ENCODE assay signal across 8 mouse cellular contexts in the genomic region with DNA sequence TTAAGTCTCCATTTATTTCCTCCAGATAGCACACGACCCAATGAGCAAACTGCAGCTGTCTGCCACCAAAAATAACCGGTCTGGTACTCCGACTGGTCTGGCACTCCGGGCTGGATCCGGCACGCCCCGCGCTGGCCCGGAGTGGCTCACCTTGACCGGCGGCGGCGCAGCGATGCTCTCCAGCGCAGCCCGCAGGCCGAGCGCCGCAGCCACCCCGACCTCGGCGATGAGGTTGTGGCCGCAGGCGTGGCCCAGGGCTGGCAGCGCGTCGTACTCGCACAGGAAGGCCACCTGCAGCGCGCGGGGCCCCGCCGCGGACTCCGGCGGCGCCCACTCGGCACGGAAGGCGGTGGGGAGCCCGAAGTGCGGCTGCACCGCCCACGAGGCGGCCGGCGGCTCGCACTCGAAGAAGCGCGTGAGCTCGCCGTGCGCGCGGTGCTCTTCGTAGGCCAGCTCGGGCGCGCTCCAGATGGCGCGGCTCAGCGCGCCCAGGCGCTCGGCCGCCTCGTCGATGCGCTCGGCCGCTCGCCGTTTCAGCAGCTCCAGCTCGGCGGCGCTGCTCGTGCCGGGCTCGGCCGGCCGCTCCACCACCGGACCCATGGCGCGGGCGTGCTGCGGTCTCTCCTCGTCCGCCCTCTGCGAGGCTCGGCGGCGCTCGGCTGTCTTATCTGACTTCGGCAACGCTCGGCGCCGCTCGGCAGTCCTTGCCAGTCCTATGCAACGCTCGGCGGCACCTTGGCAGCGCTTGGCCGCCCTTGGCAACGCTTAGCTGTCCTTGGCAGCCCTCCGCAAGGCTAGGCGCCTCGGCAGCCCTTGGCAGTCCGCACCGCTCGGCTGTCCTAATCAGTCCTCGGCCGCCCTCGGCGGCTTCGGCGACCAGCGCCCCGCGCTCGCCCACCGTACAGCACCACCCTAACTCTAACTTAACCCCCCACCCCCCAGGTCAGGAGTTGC. TPM values are rescaled to one million over a fixed set of nuclear protein-coding genes. Genes with fewer than 3 reads are reported as not detected.
DNase-seq lines count a peak whose midpoint lies in the region; ATAC-seq and TF ChIP-seq lines count a peak whose summit lies in the region.

No protein-coding gene starts in this region.

- dilution Hi-C loops in CH12.LX (cut with MboI; ENCODE audit: extremely low pct_ligation_motif_present, extremely low pct_unique_long_range_greater_than_20kb, low sequenced_read_pairs): no loop called here

- in situ Hi-C loops in CH12.LX (cut with MboI; ENCODE audit: low pct_ligation_motif_present, low pct_unique_long_range_greater_than_20kb, low sequenced_read_pairs): no loop called here

- intact Hi-C loops in heart, postnatal 25 days (cut with DNase I): loop anchor here (5.0 kb wide), 2 partner anchors 58 to 73 kb away; no protein-coding TSS in a partner anchor

- peaks cover 10% of the 10 kb centered on the region for H3K9me3 ChIP-seq in CH12.LX (replicated peaks; ENCODE audit: low read length)
- H3K9me3 ChIP-seq in forebrain, embryonic 16.5 days (ENCODE audit: control insufficient read depth, low read length): no peaks in the 10 kb centered on the region
- no peaks in the 10 kb centered on the region for H3K9me3 ChIP-seq in liver, postnatal 0 days (ENCODE audit: low read length)
- no peaks in the 10 kb centered on the region for H3K9me3 ChIP-seq in neural tube, embryonic 15.5 days (replicated peaks)

- ATAC-seq in forebrain, embryonic 16.5 days: peak; percentile 96
- peak; percentile 93 for ATAC-seq in liver, postnatal 0 days
- peak; percentile 95 for ATAC-seq in neural tube, embryonic 15.5 days (ENCODE audit: low FRiP score)

- no peaks in the 10 kb centered on the region for H3K79me2 ChIP-seq in CH12.LX (replicated peaks; ENCODE audit: control insufficient read depth, extremely low read depth, insufficient read depth, poor library complexity, severe bottlenecking)

- no peak overlapping the region; the same call in 1 of the 2 replicates for H3K9ac ChIP-seq in CH12.LX (ENCODE audit: insufficient read depth, low read depth)
- peak overlapping the region; percentile 92 for H3K9ac ChIP-seq in forebrain, embryonic 16.5 days (replicated peaks; ENCODE audit: low read depth, low read length)
- H3K9ac ChIP-seq in liver, postnatal 0 days (replicated peaks): peak overlapping the region; percentile 30
- peak overlapping the region; percentile 84 for H3K9ac ChIP-seq in neural tube, embryonic 15.5 days (replicated peaks)

- no peaks in the 10 kb centered on the region for H3K4me1 ChIP-seq in CH12.LX (ENCODE audit: control insufficient read depth in 1 of 2, insufficient read depth in 2 of 2)
- peaks cover 7% of the 10 kb centered on the region for H3K4me1 ChIP-seq in forebrain, embryonic 16.5 days (replicated peaks; ENCODE audit: control insufficient read depth, insufficient read depth, low read length)
- H3K4me1 ChIP-seq in liver, postnatal 0 days (ENCODE audit: insufficient read depth): 0 out of 2 replicates have a peak, but pooled peaks cover 3% of the 10 kb centered on the region
- H3K4me1 ChIP-seq in neural tube, embryonic 15.5 days: peaks cover 12% of the 10 kb centered on the region

- no peaks in the 10 kb centered on the region for H3K27me3 ChIP-seq in CH12.LX (replicated peaks)
- no peaks in the 10 kb centered on the region for H3K27me3 ChIP-seq in forebrain, embryonic 16.5 days (replicated peaks; ENCODE audit: control insufficient read depth, insufficient read depth, low read length)
- peaks cover 11% of the 10 kb centered on the region for H3K27me3 ChIP-seq in liver, postnatal 0 days (ENCODE audit: insufficient read depth, low read length)
- H3K27me3 ChIP-seq in neural tube, embryonic 15.5 days (replicated peaks): no peaks in the 10 kb centered on the region

- DNase-seq in CH12.LX (ENCODE audit: extremely low read depth): peak; percentile 16
- peak; percentile 97 for DNase-seq in cerebellum, adult 8-10 months
- peak; percentile 72 for DNase-seq in heart, postnatal 25 days (ENCODE audit: low spot score)
- DNase-seq in layer of hippocampus, adult 18-20 months (ENCODE audit: low spot score in 2 of 2): peak; percentile 81 to 90
- peak; percentile 70 for DNase-seq in liver, postnatal 0 days
- peak; percentile 91 for DNase-seq in testis, postnatal 10 days (ENCODE audit: low spot score)

- TF ChIP-seq CTCF in CH12.LX (conservative IDR thresholded peaks at IDR 0.05 in 1 of 2, IDR thresholded peaks at IDR 0.05 in 1 of 2; ENCODE audit: low read depth in 2 of 2, low read length in 2 of 2): peak in 1 of 2 experiments; percentile 33; a peak in 1 of 4 replicates
- TF ChIP-seq CTCF in liver, postnatal 0 days (IDR thresholded peaks at IDR 0.05; ENCODE audit: low read depth): peak; percentile 29; the same call in 1 of the 2 replicates

- no peak for TF ChIP-seq EP300 in CH12.LX (IDR thresholded peaks at IDR 0.05; ENCODE audit: low read length)
- TF ChIP-seq EP300 in liver, postnatal 0 days (IDR thresholded peaks at IDR 0.05; ENCODE audit: low read depth): no peak

- peak overlapping the region; percentile 12 for H3K4me2 ChIP-seq in CH12.LX (ENCODE audit: insufficient read depth, low read depth, poor library complexity, severe bottlenecking)
- H3K4me2 ChIP-seq in forebrain, embryonic 16.5 days (ENCODE audit: low read length): peak overlapping the region; percentile 91
- H3K4me2 ChIP-seq in liver, postnatal 0 days (ENCODE audit: low read depth, low read length): peak overlapping the region; percentile 90
- H3K4me2 ChIP-seq in neural tube, embryonic 15.5 days: peak overlapping the region; percentile 89

- H3K4me3 ChIP-seq in CH12.LX (replicated peaks in 1 of 3; ENCODE audit: low read depth in 2 of 3, low read length in 2 of 3, poor library complexity in 1 of 3): peak overlapping the region in 2 of 3 experiments; percentile 46 to 63
- peak overlapping the region; percentile 81 for H3K4me3 ChIP-seq in forebrain, embryonic 16.5 days (replicated peaks; ENCODE audit: low read length)
- peak overlapping the region; percentile 56 for H3K4me3 ChIP-seq in liver, postnatal 0 days (ENCODE audit: low read depth, low read length)
- peak overlapping the region; percentile 78 for H3K4me3 ChIP-seq in neural tube, embryonic 15.5 days (replicated peaks)

- H3K36me3 ChIP-seq in CH12.LX (replicated peaks in 1 of 2; ENCODE audit: control insufficient read depth in 1 of 2, insufficient read depth in 1 of 2, low read length in 1 of 2): no peaks in the 10 kb centered on the region
- H3K36me3 ChIP-seq in forebrain, embryonic 16.5 days (ENCODE audit: control insufficient read depth, insufficient read depth): 0 out of 2 replicates have a peak, but pooled peaks cover 2% of the 10 kb centered on the region
- no peaks in the 10 kb centered on the region for H3K36me3 ChIP-seq in liver, postnatal 0 days (replicated peaks; ENCODE audit: insufficient read depth, low read length)
- peaks cover 11% of the 10 kb centered on the region; the same call in 1 of the 2 replicates for H3K36me3 ChIP-seq in neural tube, embryonic 15.5 days

- peak overlapping the region; percentile 22 for H3K27ac ChIP-seq in CH12.LX (ENCODE audit: insufficient read depth, low read depth)
- peak overlapping the region; percentile 96 for H3K27ac ChIP-seq in forebrain, embryonic 16.5 days (ENCODE audit: low read length)
- H3K27ac ChIP-seq in liver, postnatal 0 days (ENCODE audit: low read depth): no peak overlapping the region
- H3K27ac ChIP-seq in neural tube, embryonic 15.5 days (replicated peaks): peak overlapping the region; percentile 95

- WGBS in forebrain, embryonic 16.5 days: under 1% methylated on average over 118 of the region's 123 CpGs
- under 1% methylated on average over 98 of the region's 123 CpGs for WGBS in liver, postnatal 0 days (ENCODE audit: insufficient replicate concordance)
- WGBS in neural tube, embryonic 15.5 days: under 1% methylated on average over 112 of the region's 123 CpGs

- TF ChIP-seq RAD21 in CH12.LX (IDR thresholded peaks at IDR 0.05; ENCODE audit: low read depth, low read length): no peak

- TF ChIP-seq POLR2A in CH12.LX (IDR thresholded peaks at IDR 0.05; ENCODE audit: low read depth, low read length): no peak

TF ChIP-seq in CH12.LX, 34 proteins besides CTCF, POLR2A, EP300 and RAD21 (continues in another document):
- TF ChIP-seq MEF2A (IDR thresholded peaks at IDR 0.05; ENCODE audit: borderline replicate concordance, low read depth, low read length): no peak
- TF ChIP-seq BHLHE40 (IDR thresholded peaks at IDR 0.05; ENCODE audit: low read depth, low read length): peak; percentile 9; the same call in 1 of the 2 replicates
- no peak for TF ChIP-seq NRF1 (IDR thresholded peaks at IDR 0.05; ENCODE audit: low read depth, low read length)
- TF ChIP-seq CHD1 (IDR thresholded peaks at IDR 0.05; ENCODE audit: low read depth, low read length): no peak

RNA-seq across cellular contexts. Expression of a gene that starts 0.5 kb away (rescaled TPM):
- total RNA-seq in CH12.LX (2012; rRNA removed) (0.55 and 0.59 TPM in 2 replicates), CH12.LX (2014; rRNA removed) (0.22 and 0.32 TPM in 2 replicates)
- polyA plus RNA-seq in CH12.LX (2012; ENCODE audit: insufficient read length, low read depth): 0.16 TPM in 1 of 2 replicates, not detected in the other
- 2.8 and 2.9 TPM in 2 replicates for polyA plus RNA-seq in forebrain, embryonic 16.5 days (2015; fragmentation: Nextera tagmentation; extraction: Ambion mirVana)
- total RNA-seq in heart, postnatal 25 days (2021): 10 to 100 TPM; 47.7 to 48.8 TPM
- total RNA-seq in layer of hippocampus, adult 18-20 months (2021): 10 to 100 TPM in 1 of 2 experiments, 1 to 10 TPM in 1; 9.5 to 10.1 TPM
- polyA plus RNA-seq in liver, postnatal 0 days (2015; fragmentation: Nextera tagmentation; extraction: Ambion mirVana): 0.14 and 0.21 TPM in 2 replicates
- polyA plus RNA-seq in neural tube, embryonic 15.5 days (2015; fragmentation: Nextera tagmentation; extraction: Ambion mirVana): 2.2 and 2.5 TPM in 2 replicates

RNA-seq across cellular contexts. Expression of a gene that starts 19.7 kb away (rescaled TPM):
- total RNA-seq in CH12.LX (2012; rRNA removed): not detected in 2 replicates
- not detected in 2 replicates for total RNA-seq in CH12.LX (2014; rRNA removed)
- not detected in 2 replicates for polyA plus RNA-seq in CH12.LX (2012; ENCODE audit: insufficient read length, low read depth)
- polyA plus RNA-seq in forebrain, embryonic 16.5 days (2015; fragmentation: Nextera tagmentation; extraction: Ambion mirVana): 36.4 and 44.2 TPM in 2 replicates
- not detected for total RNA-seq in heart, postnatal 25 days (2021)
- total RNA-seq in layer of hippocampus, adult 18-20 months (2021): 10 to 100 TPM; 24.2 to 26.5 TPM
- polyA plus RNA-seq in liver, postnatal 0 days (2015; fragmentation: Nextera tagmentation; extraction: Ambion mirVana): 0.04 and 0.08 TPM in 2 replicates
- 70.5 and 74.9 TPM in 2 replicates for polyA plus RNA-seq in neural tube, embryonic 15.5 days (2015; fragmentation: Nextera tagmentation; extraction: Ambion mirVana)

RNA-seq across cellular contexts. Expression of a gene that starts 56.7 kb away (rescaled TPM):
- total RNA-seq in CH12.LX (2012; rRNA removed) (43.3 and 52.3 TPM in 2 replicates), CH12.LX (2014; rRNA removed) (76.9 and 82.0 TPM in 2 replicates)
- 112 and 114 TPM in 2 replicates for polyA plus RNA-seq in CH12.LX (2012; ENCODE audit: insufficient read length, low read depth)
- polyA plus RNA-seq in forebrain, embryonic 16.5 days (2015; fragmentation: Nextera tagmentation; extraction: Ambion mirVana): 0.14 TPM in 1 of 2 replicates, not detected in the other
- under 1 TPM; 0.39 to 0.59 TPM for total RNA-seq in heart, postnatal 25 days (2021)
- under 1 TPM in 1 of 2 experiments, not detected in 1; 0.13 TPM for total RNA-seq in layer of hippocampus, adult 18-20 months (2021)
- not detected in 2 replicates for polyA plus RNA-seq in liver, postnatal 0 days (2015; fragmentation: Nextera tagmentation; extraction: Ambion mirVana)
- polyA plus RNA-seq in neural tube, embryonic 15.5 days (2015; fragmentation: Nextera tagmentation; extraction: Ambion mirVana): 0.27 and 0.28 TPM in 2 replicates

Comparison
In these comparisons a context has a peak if more than half of its experiments do, and no peak if none do; other contexts are left out.
1. DNase-seq: peak in every context shown above with its lines; median percentile 97 in cerebellum, adult 8-10 months; 91 in testis, postnatal 10 days; 86 in layer of hippocampus, adult 18-20 months; 72 in heart, postnatal 25 days; 70 in liver, postnatal 0 days; 16 in CH12.LX.
2. H3K4me2 ChIP-seq: peak in every context shown above with its lines; median percentile 91 in forebrain, embryonic 16.5 days; 90 in liver, postnatal 0 days; 89 in neural tube, embryonic 15.5 days; 12 in CH12.LX.
3. RNA of a gene that starts 19.7 kb away (polyA plus RNA-seq): 70.5 to 74.9 TPM in neural tube, embryonic 15.5 days and 36.4 to 44.2 TPM in forebrain, embryonic 16.5 days; 0.04 to 0.08 TPM in liver, postnatal 0 days and not detected in CH12.LX; every median in the first group is over 10 times any median in the second.
4. RNA of a gene that starts 56.7 kb away (polyA plus RNA-seq): 112 to 114 TPM in CH12.LX; 0.27 to 0.28 TPM in neural tube, embryonic 15.5 days, 0.14 TPM in forebrain, embryonic 16.5 days and not detected in liver, postnatal 0 days; every median in the first group is over 10 times any median in the second.
5. Peak in every context shown above with its lines, with median percentiles within 50 percentile points of each other: H3K4me3 ChIP-seq and ATAC-seq.